Mouse (Mus musculus) kidney, adult 10 weeks (tissue): ENCODE data around the gene Mnat1. TPM values are rescaled to one million over a fixed set of nuclear protein-coding genes. Genes with fewer than 3 reads are reported as not detected.

ENCODE experiments used
- polyA plus RNA-seq: library from polyadenylated mRNA; stranded (reverse); fragments of 350-450 nt; fragmentation: Illumina TruSeq; extraction: RNeasy Lipid Tissue Mini Kit (QIAGEN cat#74804); gene quantifications from one replicate; pipeline ENCODE4 v1.2.3, GENCODE M21; 2014; ENCODE audit warnings: low read depth, low replicate concordance

The Mnat1 gene
- polyA plus RNA-seq: 12.0 TPM

GRCm38 (mm10) chr12:73123093-73124041 lies at the start of gene Mnat1:
TSS of gene Mnat1 (plus strand) at chr12:73123717.

DNA sequence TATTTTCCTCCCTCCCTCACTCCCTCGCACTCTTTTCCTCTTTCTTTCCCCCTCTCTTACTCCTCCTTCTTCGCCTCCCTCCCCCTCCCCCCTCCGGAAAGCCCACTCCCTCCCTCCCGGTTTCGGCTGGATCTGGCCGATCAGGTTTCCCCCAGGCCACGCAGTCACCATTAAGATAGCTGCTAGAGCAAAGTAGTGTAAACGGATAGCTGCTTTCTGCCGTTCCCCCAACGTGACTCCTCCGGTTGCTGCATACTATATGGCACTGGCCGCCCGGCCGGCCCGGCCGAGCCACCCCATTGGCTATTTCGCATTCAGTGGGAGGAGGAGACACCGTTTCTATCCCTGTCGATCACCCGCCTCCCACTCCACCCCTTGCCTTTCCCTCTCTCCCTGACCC lies 10.3 kb upstream of the Mnat1 start, which contains the start of gene Six4:
Gene Six4, minus strand, starts transcription at position 261 of the 400 bp plus-strand sequence.

DNA sequence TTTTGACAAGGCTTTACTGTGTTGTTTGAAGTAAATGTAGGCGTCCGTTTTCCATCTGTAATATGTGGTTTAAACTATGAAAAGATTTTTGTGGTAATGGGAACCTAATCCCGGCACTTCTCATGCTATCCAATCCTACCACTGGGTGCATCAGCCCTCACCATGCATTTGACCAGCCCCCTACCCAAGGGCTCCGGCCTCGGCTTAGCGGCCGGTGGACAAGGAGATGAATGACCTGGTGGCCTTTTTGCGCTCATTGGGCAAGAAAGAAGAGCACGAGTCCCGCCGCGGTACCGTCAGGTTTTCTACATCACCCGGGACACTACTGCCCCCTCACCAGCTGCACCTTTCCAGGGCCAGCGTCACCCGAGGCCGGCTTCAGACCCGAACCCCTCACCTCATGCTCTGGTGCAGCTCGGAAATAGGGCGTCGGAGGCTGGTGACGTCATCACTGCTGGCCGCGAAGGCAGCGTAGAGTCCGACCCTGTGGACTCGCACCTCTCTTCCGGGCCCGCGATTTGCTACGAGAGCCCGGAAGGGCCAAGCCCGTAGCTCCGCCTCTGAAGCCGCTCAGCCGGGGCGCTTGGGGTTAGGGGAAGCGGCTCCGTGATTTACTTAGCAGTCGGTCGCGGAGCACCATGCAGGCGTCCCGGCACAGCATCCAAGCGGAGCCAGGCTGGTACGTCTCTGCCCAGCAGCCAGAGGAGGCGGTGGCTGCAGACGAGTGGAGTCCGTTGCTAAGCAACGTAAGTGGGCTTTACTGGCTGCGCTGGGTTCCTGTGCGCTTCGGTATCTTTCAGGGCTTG lies 163.0 kb downstream of the Mnat1 start, which contains the start of the genes Trmt5 and Slc38a6:
Gene Trmt5, minus strand, starts transcription at position 424 of the 806 bp plus-strand sequence.
Gene Slc38a6, plus strand, starts transcription at position 493 of the 806 bp plus-strand sequence.

Other genes starting within 250 kb of the Mnat1 start
- not detected for gene Six6, start 183.8 kb upstream of the Mnat1 start, polyA plus RNA-seq
- not detected for gene 4930447C04Rik, start 182.9 kb upstream of the Mnat1 start, polyA plus RNA-seq
- gene Six1, start 69.8 kb upstream of the Mnat1 start, polyA plus RNA-seq: 0.16 TPM
- 4.2 TPM for gene Six4, start 10.3 kb upstream of the Mnat1 start, polyA plus RNA-seq
- 22.8 TPM for gene Trmt5, start 163.0 kb downstream of the Mnat1 start, polyA plus RNA-seq
- gene Slc38a6, start 163.1 kb downstream of the Mnat1 start, polyA plus RNA-seq: 17.5 TPM